Mouse (Mus musculus) gastrocnemius, adult 18-20 months (tissue): ENCODE data around the gene Cers4. TPM values are rescaled to one million over a fixed set of nuclear protein-coding genes. Genes with fewer than 3 reads are reported as not detected.

Experiments
- total RNA-seq, 2 experiments: library from RNA; stranded (reverse); gene quantifications; 2 replicates each; pipeline ENCODE4 v1.2.3; 2021

The Cers4 gene
- total RNA-seq, 2 experiments from 2014 or later: 2.4 to 4.2 TPM

Other genes starting within 250 kb of the Cers4 start
- gene Tgfbr3l, start 244.8 kb upstream of the Cers4 start, total RNA-seq: 1 to 10 TPM; 1.2 to 1.7 TPM
- 10 to 100 TPM; 11.9 to 12.5 TPM for gene Snapc2, start 239.9 kb upstream of the Cers4 start, total RNA-seq
- under 1 TPM; 0.37 to 0.69 TPM for gene Ctxn1, start 233.8 kb upstream of the Cers4 start, total RNA-seq
- gene Timm44, start 217.1 kb upstream of the Cers4 start, total RNA-seq: 10 to 100 TPM; 58.0 to 58.2 TPM
- 1 to 10 TPM; 7.0 to 8.5 TPM for gene Ccl25, start 167.8 kb upstream of the Cers4 start, total RNA-seq
- gene Elavl1, start 167.6 kb upstream of the Cers4 start, total RNA-seq: 10 to 100 TPM; 39.2 to 42.3 TPM
- gene Zfp958, start 120.1 kb downstream of the Cers4 start, total RNA-seq: 10 to 100 TPM; 10.1 to 10.6 TPM